Mouse (Mus musculus) lung, embryonic 14.5 days (tissue): ENCODE results near the gene Notum. TPM values are rescaled to one million over a fixed set of nuclear protein-coding genes. Genes with fewer than 3 reads are reported as not detected.
"Not testable (repeated sequence)": the region's sequence is repeated elsewhere in the genome, so short reads cannot be mapped to it uniquely, and the experiment has no call there.

Source experiments
- ATAC-seq: fragments of 200-750 bp; cut with Nextera tagmentation; 2 replicates; pipeline ENCODE4 v1.8.0; 2017; ENCODE audit warnings: mild to moderate bottlenecking, moderate TSS enrichment, moderate library complexity; ENCODE audit not compliant: insufficient read depth
- DNase-seq: peaks from one replicate; pipeline ENCODE4 v3.0.0-alpha.2; 2015
- H3K27ac ChIP-seq: fragments of 300-500 bp; sonication (generic); 2 replicates; pipeline ENCODE4 v1.5.1; 2014; ENCODE audit warnings: low read depth, mild to moderate bottlenecking, moderate library complexity
- H3K27me3 ChIP-seq: fragments of 300-500 bp; sonication (generic); 2 replicates; pipeline ENCODE4 v1.6.1; 2014; ENCODE audit warnings: low read length, control low read depth; ENCODE audit not compliant: insufficient read depth
- H3K36me3 ChIP-seq: fragments of 300-500 bp; sonication (generic); 2 replicates; pipeline ENCODE4 v1.6.1; 2014; ENCODE audit warnings: control low read depth; ENCODE audit not compliant: insufficient read depth
- H3K4me1 ChIP-seq: fragments of 300-500 bp; sonication (generic); 2 replicates; pipeline ENCODE4 v1.6.1; 2014; ENCODE audit warnings: antibody characterized with exemption, control low read depth; ENCODE audit not compliant: insufficient read depth
- H3K4me2 ChIP-seq: fragments of 300-500 bp; sonication (generic); 2 replicates; pipeline ENCODE4 v1.6.1; 2014; ENCODE audit warnings: mild to moderate bottlenecking
- H3K4me3 ChIP-seq: fragments of 300-500 bp; sonication (generic); 2 replicates; pipeline ENCODE4 v1.5.1; 2014; ENCODE audit warnings: low read depth, low read length
- H3K9ac ChIP-seq: fragments of 300-500 bp; sonication (generic); 2 replicates; pipeline ENCODE4 v1.6.1; 2014
- H3K9me3 ChIP-seq: fragments of 300-500 bp; sonication (generic); 2 replicates; pipeline ENCODE4 v1.6.1; 2016; ENCODE audit warnings: low read depth, low read length, control low read depth
- CTCF ChIP-seq: IDR thresholded peaks from 2 replicates; pipeline ENCODE4 v1.5.1; 2016; ENCODE audit warnings: antibody characterized with exemption, low read depth
- WGBS: fragments of 180-500 bp; shearing (Covaris S2); extraction: QIAGEN DNeasy Blood & Tissue Kit; methylation state at CpG from one replicate; pipeline ENCODE4 v1.1.7; 2014; 5-methylcytosine and 5-hydroxymethylcytosine counted together
- polyA plus RNA-seq: library from polyadenylated mRNA; unstranded; fragments of >200 nt; fragmentation: Nextera tagmentation; extraction: Ambion mirVana; gene quantifications from 2 replicates; pipeline ENCODE4 v1.2.1, GENCODE M21; 2014

Notum gene
- polyA plus RNA-seq, 1 experiment from 2014 or later = 5.3 TPM

DNA sequence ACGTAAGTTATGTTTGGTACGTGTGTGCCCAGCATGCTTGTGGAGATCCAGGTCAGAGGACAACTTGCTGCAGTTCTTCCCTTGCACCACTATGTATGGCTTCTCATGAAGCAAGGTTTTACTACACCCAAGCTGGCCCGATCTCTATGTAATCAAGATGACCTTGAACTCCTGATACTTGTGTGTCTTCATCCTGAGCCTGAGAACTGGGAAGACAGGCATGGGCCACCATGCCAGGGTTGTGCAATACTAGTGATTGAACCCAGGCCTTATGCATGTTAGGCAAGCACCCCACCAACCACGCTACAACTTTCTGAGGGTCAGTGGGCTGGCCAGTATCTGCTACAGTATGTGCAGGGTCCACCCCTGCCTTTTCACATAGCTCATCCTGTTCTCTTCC, 16.0 kb upstream of the Notum start:
- 94% methylated on average over 4 of the region's 4 CpGs for WGBS
- peaks cover 50% of the 10 kb centered on the region for H3K36me3 ChIP-seq
- no peak overlapping the region for H3K27ac ChIP-seq
- ATAC-seq (no peak), DNase-seq (no peak)
- no peak overlapping the region for H3K4me3 ChIP-seq
- no peaks in the 10 kb centered on the region for H3K27me3 ChIP-seq
- no peak overlapping the region for H3K9ac ChIP-seq
- TF ChIP-seq CTCF = no peak
- peaks cover 7% of the 10 kb centered on the region for H3K4me1 ChIP-seq
- H3K9me3 ChIP-seq = no peaks in the 10 kb centered on the region
- H3K4me2 ChIP-seq = no peak overlapping the region

DNA sequence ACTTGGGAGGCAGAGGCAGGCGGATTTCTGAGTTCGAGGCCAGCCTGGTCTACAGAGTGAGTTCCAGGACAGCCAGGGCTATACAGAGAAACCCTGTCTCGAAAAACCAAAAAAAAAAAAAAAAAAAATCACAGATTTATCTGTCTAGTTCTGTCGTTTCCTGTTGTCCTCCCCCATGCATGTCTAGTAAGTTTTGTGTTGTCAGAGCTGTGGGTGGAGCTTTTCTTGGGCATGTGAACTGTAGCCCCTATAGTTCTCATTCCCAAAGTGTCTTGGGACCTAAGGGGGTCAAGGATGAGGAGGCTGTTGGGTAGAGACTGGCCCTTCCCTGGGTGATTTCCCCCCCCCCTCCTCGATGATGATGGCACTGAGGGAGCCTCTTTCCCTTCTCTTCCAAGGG, 14.9 kb upstream of the Notum start:
- H3K4me3 ChIP-seq, ATAC-seq, H3K9me3 ChIP-seq, H3K27ac ChIP-seq, H3K4me2 ChIP-seq, H3K4me1 ChIP-seq, DNase-seq, H3K9ac ChIP-seq, H3K27me3 ChIP-seq: not testable (repeated sequence)
- WGBS = 84% methylated on average over 4 of the region's 5 CpGs
- peaks cover 41% of the 10 kb centered on the region for H3K36me3 ChIP-seq

DNA sequence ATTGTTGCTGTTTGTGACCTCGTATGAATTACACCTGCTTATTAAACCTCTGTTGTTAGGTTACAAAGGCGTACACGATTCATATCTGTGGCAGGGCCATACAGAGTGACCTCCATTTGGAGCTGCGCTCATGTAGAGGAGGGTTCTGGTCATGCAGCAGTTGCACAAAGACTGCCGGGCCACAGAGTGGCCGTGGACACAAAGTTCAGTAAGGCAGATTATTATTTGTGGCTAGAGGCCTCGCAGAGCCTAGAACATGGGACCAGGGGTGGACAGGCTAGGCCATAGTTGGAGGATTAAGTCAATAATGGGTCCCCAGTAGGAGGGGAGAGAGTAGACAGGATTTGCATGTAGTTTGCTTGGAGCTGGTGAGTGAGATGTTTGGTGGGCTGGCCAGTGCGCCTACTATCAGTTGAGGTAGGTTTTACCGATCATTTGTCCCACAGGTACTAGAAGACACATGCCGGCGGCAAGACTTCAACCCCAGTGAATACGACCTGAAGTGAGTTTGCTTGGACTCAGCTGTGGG, 12.7 kb upstream of the Notum start:
- Histone ChIP-seq H3K36me3 (peaks cover 18% of the 10 kb centered on the region), H3K4me3 (peak overlapping the region; percentile 70), H3K27me3 (no peaks in the 10 kb centered on the region), H3K27ac (peak overlapping the region; percentile 88), H3K9ac (peak overlapping the region; percentile 72), H3K4me1 (peaks cover 7% of the 10 kb centered on the region), H3K4me2 (peak overlapping the region; percentile 98), H3K9me3 (no peaks in the 10 kb centered on the region)
- ATAC-seq = peak; percentile 19
- 37% methylated on average over 12 of the region's 12 CpGs for WGBS
- no peak for TF ChIP-seq CTCF
- no peak for DNase-seq

DNA sequence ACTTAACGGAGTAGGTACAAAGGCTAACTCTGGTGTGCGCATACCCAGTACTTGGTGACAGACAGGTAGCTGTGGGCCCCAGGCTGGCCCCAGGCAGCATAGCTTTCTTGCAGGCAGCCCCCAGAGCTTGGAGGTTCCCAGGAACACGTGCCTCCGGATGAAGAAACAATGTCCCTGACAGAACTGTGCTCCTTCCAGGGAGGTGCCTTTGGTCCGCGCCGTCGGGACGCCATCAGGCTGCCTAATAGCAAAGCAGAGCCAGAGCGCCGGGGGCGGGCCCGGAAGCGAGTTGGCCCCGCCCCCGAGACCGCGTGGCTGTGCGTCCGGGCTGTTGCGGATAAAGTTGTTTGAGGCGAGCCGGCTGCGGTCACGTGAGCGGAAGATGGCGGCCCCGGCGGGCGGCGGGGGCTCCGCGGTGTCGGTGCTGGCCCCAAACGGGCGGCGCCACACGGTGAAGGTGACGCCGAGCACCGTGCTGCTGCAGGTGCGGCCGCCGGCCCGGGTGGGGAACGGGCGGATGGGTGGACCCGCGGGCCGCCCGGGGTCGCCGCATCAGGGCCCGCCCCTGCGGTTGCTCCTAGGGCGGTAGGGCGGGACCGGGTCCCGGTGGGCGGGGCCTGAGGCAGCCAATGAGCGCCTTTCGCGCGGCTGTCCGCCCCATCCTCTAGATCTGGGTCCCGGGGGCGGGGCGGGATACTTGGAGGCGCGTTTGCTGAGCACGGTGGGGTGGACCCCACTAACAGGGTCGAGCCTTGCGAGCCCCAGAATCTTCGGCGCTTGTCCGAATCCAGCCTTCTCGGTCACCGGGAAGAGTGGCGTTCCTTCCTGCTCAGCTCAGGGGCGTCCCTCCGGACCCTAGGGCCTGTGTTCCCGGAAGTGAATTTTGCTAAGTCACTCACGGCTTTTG, 12.0 kb upstream of the Notum start, which contains the start of gene Aspscr1:
Gene Aspscr1, plus strand, starts transcription at position 287 of the 907 bp plus-strand sequence.
- H3K27ac ChIP-seq = peak within 1 kb of the TSS; percentile 88
- peak; percentile 96 for ATAC-seq
- H3K9ac ChIP-seq = peak within 1 kb of the TSS; percentile 72
- no peaks in the 10 kb centered on the region for H3K27me3 ChIP-seq
- H3K4me1 ChIP-seq = peaks cover 7% of the 10 kb centered on the region
- H3K4me2 ChIP-seq = peak within 1 kb of the TSS; percentile 98
- peak; percentile 98 for DNase-seq
- peak within 1 kb of the TSS; percentile 70 for H3K4me3 ChIP-seq
- TF ChIP-seq CTCF = 0 out of 2 replicates have a peak, but pooled peaks have one; percentile 3
- peaks cover 11% of the 10 kb centered on the region; the same call in 1 of the 2 replicates for H3K36me3 ChIP-seq
- under 1% methylated on average over 82 of the region's 83 CpGs for WGBS
- no peaks in the 10 kb centered on the region for H3K9me3 ChIP-seq

DNA sequence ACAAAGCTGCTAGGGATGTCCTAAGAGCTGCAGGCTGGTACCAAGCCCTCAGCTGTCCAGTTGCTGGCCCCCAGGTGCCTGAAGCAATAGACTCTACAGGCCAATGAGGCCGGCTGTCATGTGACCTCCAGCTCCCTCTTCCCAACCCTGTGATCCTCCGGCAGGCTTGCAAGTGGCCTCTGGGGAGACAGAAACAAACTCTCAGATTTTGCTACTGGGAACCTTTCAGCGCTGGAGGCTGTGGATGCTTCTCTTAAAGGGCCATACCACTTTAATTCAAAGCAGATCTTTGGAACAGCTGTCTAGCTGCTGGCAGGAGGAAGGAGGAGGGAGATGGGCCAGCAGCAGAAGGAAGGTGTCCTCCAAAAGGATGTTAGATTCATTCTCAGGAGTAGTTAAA, 5.6 kb upstream of the Notum start:
- DNase-seq (no peak), ATAC-seq (no peak)
- no peak for TF ChIP-seq CTCF
- peaks cover 13% of the 10 kb centered on the region for H3K27me3 ChIP-seq
- H3K4me2 ChIP-seq = no peak overlapping the region
- no peak overlapping the region for H3K4me3 ChIP-seq
- no peaks in the 10 kb centered on the region for H3K9me3 ChIP-seq
- no peaks in the 10 kb centered on the region for H3K4me1 ChIP-seq
- no peak overlapping the region for H3K27ac ChIP-seq
- H3K9ac ChIP-seq = no peak overlapping the region
- WGBS = 4% methylated on average over 3 of the region's 3 CpGs
- no peaks in the 10 kb centered on the region for H3K36me3 ChIP-seq

DNA sequence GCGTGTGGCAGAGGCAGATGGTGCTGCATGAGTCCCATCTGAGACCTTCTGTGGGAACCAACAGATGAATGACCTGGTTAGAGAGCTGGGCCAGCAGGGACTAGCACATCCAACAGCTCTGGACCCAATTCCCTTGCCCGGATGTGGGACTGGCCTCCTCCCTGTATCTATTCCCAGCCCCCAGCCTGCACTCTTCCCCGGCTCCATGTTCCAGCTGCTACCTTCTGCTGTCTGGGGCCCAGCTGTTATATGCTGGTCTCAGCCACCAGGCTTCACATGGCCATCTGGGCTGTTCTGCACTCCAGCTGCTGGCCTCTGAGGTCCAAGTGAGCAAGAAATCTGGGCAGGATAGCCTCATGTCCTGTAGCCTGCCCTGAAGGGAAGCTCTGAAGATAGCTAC, 4.4 kb upstream of the Notum start:
- H3K9ac ChIP-seq = no peak overlapping the region
- peaks cover 25% of the 10 kb centered on the region for H3K27me3 ChIP-seq
- 61% methylated on average over 3 of the region's 3 CpGs for WGBS
- no peaks in the 10 kb centered on the region for H3K9me3 ChIP-seq
- no peak overlapping the region for H3K4me2 ChIP-seq
- DNase-seq (peak; percentile 73), ATAC-seq (peak; percentile 75)
- no peaks in the 10 kb centered on the region for H3K36me3 ChIP-seq
- 0 out of 2 replicates have a peak, but pooled peaks cover 2% of the 10 kb centered on the region for H3K4me1 ChIP-seq
- no peak for TF ChIP-seq CTCF
- H3K27ac ChIP-seq = no peak overlapping the region
- H3K4me3 ChIP-seq = no peak overlapping the region

DNA sequence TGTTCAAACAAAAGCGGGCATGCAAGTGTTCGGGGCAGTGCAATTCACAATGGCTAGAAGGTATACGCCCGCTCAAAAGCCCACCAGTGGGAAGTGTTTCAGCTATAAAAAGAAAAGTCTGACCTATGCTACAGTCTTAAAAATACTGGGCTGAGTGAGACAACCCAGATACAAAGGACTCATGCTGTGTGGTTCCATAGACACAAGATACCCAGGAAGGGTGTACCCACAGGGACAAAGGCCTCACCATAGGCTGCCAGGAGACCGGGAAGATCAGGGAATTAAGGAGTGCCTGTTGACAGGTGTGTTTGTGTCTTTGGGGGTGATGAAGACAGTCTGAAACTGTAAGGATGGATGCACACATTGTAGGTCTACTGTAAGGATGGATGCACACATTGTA, 2.7 kb upstream of the Notum start:
- H3K9me3 ChIP-seq = no peaks in the 10 kb centered on the region
- no peak overlapping the region for H3K9ac ChIP-seq
- no peak for TF ChIP-seq CTCF
- ATAC-seq = no peak
- H3K36me3 ChIP-seq = no peaks in the 10 kb centered on the region
- peaks cover 7% of the 10 kb centered on the region; the same call in 1 of the 2 replicates for H3K4me1 ChIP-seq
- H3K27me3 ChIP-seq = peaks cover 42% of the 10 kb centered on the region
- WGBS = 84% methylated on average over 5 of the region's 5 CpGs
- H3K4me3 ChIP-seq = no peak overlapping the region
- no peak for DNase-seq
- no peak overlapping the region for H3K27ac ChIP-seq
- no peak overlapping the region for H3K4me2 ChIP-seq
